Mouse (Mus musculus) bone marrow, adult 2 months (tissue): ENCODE measurements around the gene Ift52.

Experiments
- CTCF ChIP-seq: fragments of 200-500 bp; IDR thresholded peaks from 2 replicates; pipeline ENCODE4 v1.5.1; 2011; ENCODE audit warnings: low read length, control low read depth; ENCODE audit not compliant: control insufficient read depth, insufficient read depth
- POLR2A ChIP-seq: fragments of 200-500 bp; IDR thresholded peaks from 2 replicates; pipeline ENCODE4 v1.6.1; 2011; ENCODE audit warnings: low read depth, mild to moderate bottlenecking, control low read depth, low read length, borderline replicate concordance; ENCODE audit not compliant: control insufficient read depth

DNA sequence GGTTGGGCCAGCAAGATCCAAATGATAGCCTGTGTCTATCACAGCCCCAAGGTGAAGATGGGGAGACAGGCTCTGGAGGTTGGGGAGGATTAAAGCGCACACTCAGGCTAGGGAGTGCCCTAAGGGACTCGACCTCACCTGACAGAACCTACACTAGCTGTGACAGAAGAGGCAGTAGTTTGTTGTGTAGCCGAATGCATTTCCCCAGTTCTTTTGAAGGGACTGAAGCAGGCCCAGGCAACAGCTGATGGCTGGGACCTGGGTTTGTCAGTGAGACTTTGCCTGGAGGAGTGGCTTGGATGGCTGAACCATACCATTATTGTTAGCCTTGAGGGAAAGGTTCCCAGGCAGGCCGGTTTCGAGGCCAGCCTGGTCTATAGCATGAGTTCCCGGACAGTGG, 67.9 kb downstream of the Ift52 start:
- TF ChIP-seq POLR2A (no peak), CTCF (no peak)
